Mouse (Mus musculus) myocyte (in vitro differentiated cells): ENCODE data around the gene Gnl1. TPM values are rescaled to one million over a fixed set of nuclear protein-coding genes. Genes with fewer than 3 reads are reported as not detected.

ENCODE experiments used
- H3K27me3 ChIP-seq: one replicate; pipeline ENCODE4 v1.6.1; 2011; ENCODE audit not compliant: control insufficient read depth, insufficient read depth, insufficient read length
- H3K36me3 ChIP-seq: one replicate; pipeline ENCODE4 v1.6.1; 2011; ENCODE audit not compliant: control insufficient read depth, insufficient read depth
- H3K4me2 ChIP-seq: one replicate; pipeline ENCODE4 v1.6.1; 2011; ENCODE audit warnings: low read depth, control low read depth
- H3K4me3 ChIP-seq: one replicate; pipeline ENCODE4 v1.5.1; 2011; ENCODE audit warnings: mild to moderate bottlenecking, control low read depth, moderate library complexity
- H3K79me2 ChIP-seq: one replicate; pipeline ENCODE4 v1.6.1; 2011; ENCODE audit not compliant: control insufficient read depth, insufficient read depth
- H3ac ChIP-seq: one replicate; pipeline ENCODE4 v1.6.1; 2011; ENCODE audit not compliant: control insufficient read depth, insufficient read length
- CEBPB ChIP-seq: IDR thresholded peaks from 2 replicates; pipeline ENCODE4 v1.6.1; 2011; ENCODE audit warnings: mild to moderate bottlenecking, moderate library complexity; ENCODE audit not compliant: poor library complexity, insufficient read depth, severe bottlenecking
- E2F4 ChIP-seq: IDR thresholded peaks from one replicate; pipeline ENCODE4 v1.6.1; 2011; ENCODE audit warnings: mild to moderate bottlenecking, control low read depth, moderate library complexity; ENCODE audit not compliant: insufficient read depth
- MAX ChIP-seq: IDR thresholded peaks from one replicate; pipeline ENCODE4 v1.6.1; 2011; ENCODE audit warnings: low read depth, mild to moderate bottlenecking, control low read depth
- MYOD1 ChIP-seq, 3 experiments: IDR thresholded peaks; one replicate each; pipeline ENCODE4 v1.6.1; 2011; ENCODE audit warnings: control low read depth in 2 of 3, low read depth in 2 of 3, mild to moderate bottlenecking in 2 of 3, moderate library complexity in 1 of 3; ENCODE audit not compliant: insufficient read length in 2 of 3, control insufficient read depth in 1 of 3
- MYOG ChIP-seq, 3 experiments: IDR thresholded peaks; one replicate each; pipeline ENCODE4 v1.6.1; 2011; ENCODE audit warnings: control low read depth in 2 of 3, low read depth in 2 of 3, mild to moderate bottlenecking in 2 of 3; ENCODE audit not compliant: insufficient read length in 2 of 3, control insufficient read depth in 1 of 3, insufficient read depth in 1 of 3
- POLR2A ChIP-seq: IDR thresholded peaks from one replicate; pipeline ENCODE4 v1.6.1; 2011; ENCODE audit warnings: low read depth, mild to moderate bottlenecking, control low read depth, moderate library complexity; ENCODE audit not compliant: insufficient read length
- POLR2AphosphoS2 ChIP-seq: IDR thresholded peaks from one replicate; pipeline ENCODE4 v1.6.1; 2011; ENCODE audit warnings: low read depth, control low read depth; ENCODE audit not compliant: insufficient read length
- REST ChIP-seq: IDR thresholded peaks from one replicate; pipeline ENCODE4 v1.6.1; 2011; ENCODE audit warnings: mild to moderate bottlenecking, control low read depth, moderate library complexity; ENCODE audit not compliant: insufficient read depth, insufficient read length
- SRF ChIP-seq: IDR thresholded peaks from one replicate; pipeline ENCODE4 v1.6.1; 2011; ENCODE audit warnings: low read depth; ENCODE audit not compliant: control insufficient read depth, insufficient read length
- TCF12 ChIP-seq: IDR thresholded peaks from one replicate; pipeline ENCODE4 v1.6.1; 2011; ENCODE audit warnings: mild to moderate bottlenecking, control low read depth; ENCODE audit not compliant: poor library complexity, insufficient read depth, severe bottlenecking
- TCF3 ChIP-seq: IDR thresholded peaks from one replicate; pipeline ENCODE4 v1.6.1; 2011; ENCODE audit warnings: low read depth, control low read depth; ENCODE audit not compliant: insufficient read length
- USF1 ChIP-seq: IDR thresholded peaks from one replicate; pipeline ENCODE4 v1.6.1; 2011; ENCODE audit warnings: low read depth, mild to moderate bottlenecking, control low read depth, moderate library complexity
- polyA plus RNA-seq: library from polyadenylated mRNA; unstranded; fragments of >200 nt; fragmentation: generic; extraction: Trizol; gene quantifications from one replicate; pipeline ENCODE4 v1.2.1, GENCODE M21; 2012; ENCODE audit warnings: missing spikeins

The Gnl1 gene
- polyA plus RNA-seq, 1 experiment: 64.1 TPM

- peak overlapping the region; percentile 92 for H3K4me2 ChIP-seq
- H3K4me3 ChIP-seq: peak overlapping the region; percentile 95
- H3K36me3 ChIP-seq: peaks cover 4% of the 10 kb centered on the region
- no peak for TF ChIP-seq REST
- peak; percentile 39 for TF ChIP-seq POLR2A
- peak; percentile 30 for TF ChIP-seq POLR2AphosphoS2
- peaks cover 39% of the 10 kb centered on the region for H3K79me2 ChIP-seq
- H3K27me3 ChIP-seq: no peaks in the 10 kb centered on the region
- H3ac ChIP-seq: peak overlapping the region; percentile 38
These were observed 708 bp downstream of the Gnl1 start for GRCm38 (mm10) chr17:35980363-35980754.

GRCm38 (mm10) chr17:35981776-35982175 is 2.1 kb downstream of the Gnl1 start:
- peaks cover 9% of the 10 kb centered on the region for H3K36me3 ChIP-seq
- H3K4me3 ChIP-seq: no peak overlapping the region
- TF ChIP-seq E2F4 (no peak), MYOG (IDR thresholded peaks at IDR 0.05; ENCODE audit: control insufficient read depth in 1 of 3, insufficient read depth in 1 of 3, insufficient read length in 2 of 3, low read depth in 2 of 3) (no peak), TCF12 (no peak), MYOD1 (IDR thresholded peaks at IDR 0.05; ENCODE audit: control insufficient read depth in 1 of 3, insufficient read length in 2 of 3, low read depth in 2 of 3) (no peak), MAX (no peak), USF1 (no peak), POLR2A (no peak), CEBPB (no peak), REST (no peak), TCF3 (no peak)
- H3K4me2 ChIP-seq: no peak overlapping the region
- H3K27me3 ChIP-seq: no peaks in the 10 kb centered on the region
- H3ac ChIP-seq: no peak overlapping the region
- peaks cover 32% of the 10 kb centered on the region for H3K79me2 ChIP-seq

DNA sequence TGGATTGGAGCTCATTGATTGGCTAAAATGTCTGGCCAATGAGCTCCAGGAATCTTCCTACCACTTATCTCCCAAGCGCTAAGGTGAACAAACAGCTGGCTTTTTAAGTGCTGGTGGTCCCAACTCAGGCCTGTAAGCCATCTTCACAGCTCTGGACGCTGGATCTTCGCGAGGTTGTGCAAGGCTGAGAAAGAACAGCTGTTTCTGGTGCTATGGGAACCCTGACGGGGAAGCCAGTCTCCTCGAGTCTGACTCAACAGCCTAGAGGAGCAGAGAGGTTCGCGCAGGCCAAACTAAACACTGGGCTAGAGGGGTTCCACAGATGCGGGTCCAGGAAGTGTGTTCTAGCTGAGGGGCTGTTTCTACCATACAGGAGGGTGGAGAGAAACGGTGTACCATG is 12.1 kb downstream of the Gnl1 start:
- H3ac ChIP-seq: no peak overlapping the region
- H3K4me2 ChIP-seq: no peak overlapping the region
- H3K79me2 ChIP-seq: peaks cover 19% of the 10 kb centered on the region
- no peak for TF ChIP-seq E2F4
- peak in 1 of 3 experiments; percentile 31 for TF ChIP-seq MYOG (IDR thresholded peaks at IDR 0.05; ENCODE audit: control insufficient read depth in 1 of 3, insufficient read depth in 1 of 3, insufficient read length in 2 of 3, low read depth in 2 of 3)
- H3K36me3 ChIP-seq: no peaks in the 10 kb centered on the region
- H3K4me3 ChIP-seq: no peak overlapping the region
- H3K27me3 ChIP-seq: no peaks in the 10 kb centered on the region

DNA sequence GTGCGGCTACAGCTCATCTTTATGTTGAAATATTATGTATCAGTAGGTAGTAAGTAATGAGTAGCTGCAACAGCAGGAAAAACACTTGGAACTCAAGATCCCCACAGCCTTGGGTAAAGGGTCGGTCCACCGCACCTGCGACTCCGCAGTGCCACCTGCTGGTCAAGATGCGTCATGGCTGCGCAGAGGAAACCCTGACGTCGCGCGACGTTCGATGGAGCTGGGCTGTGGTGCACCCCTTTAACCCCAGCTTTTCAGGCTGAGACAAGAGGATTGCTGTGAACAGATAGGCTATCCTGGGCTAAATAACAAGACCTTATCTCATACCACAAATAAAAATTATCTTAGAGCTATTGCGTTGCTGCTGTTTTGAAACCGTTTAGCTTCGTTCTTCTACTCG is 14.0 kb downstream of the Gnl1 start:
- peak overlapping the region; percentile 83 for H3K4me2 ChIP-seq
- TF ChIP-seq TCF12: no peak
- no peak for TF ChIP-seq REST
- no peak for TF ChIP-seq SRF
- TF ChIP-seq POLR2A: no peak
- TF ChIP-seq CEBPB: no peak
- peak in 2 of 3 experiments; percentile 70 to 71 for TF ChIP-seq MYOD1 (IDR thresholded peaks at IDR 0.05; ENCODE audit: control insufficient read depth in 1 of 3, insufficient read length in 2 of 3, low read depth in 2 of 3)
- TF ChIP-seq USF1: no peak
- no peak for TF ChIP-seq TCF3
- TF ChIP-seq MYOG (IDR thresholded peaks at IDR 0.05; ENCODE audit: control insufficient read depth in 1 of 3, insufficient read depth in 1 of 3, insufficient read length in 2 of 3, low read depth in 2 of 3): peak in 2 of 3 experiments; percentile 24 to 68
- no peak for TF ChIP-seq E2F4
- peak; percentile 25 for TF ChIP-seq POLR2AphosphoS2
- TF ChIP-seq MAX: no peak
- peak overlapping the region; percentile 74 for H3K4me3 ChIP-seq

DNA sequence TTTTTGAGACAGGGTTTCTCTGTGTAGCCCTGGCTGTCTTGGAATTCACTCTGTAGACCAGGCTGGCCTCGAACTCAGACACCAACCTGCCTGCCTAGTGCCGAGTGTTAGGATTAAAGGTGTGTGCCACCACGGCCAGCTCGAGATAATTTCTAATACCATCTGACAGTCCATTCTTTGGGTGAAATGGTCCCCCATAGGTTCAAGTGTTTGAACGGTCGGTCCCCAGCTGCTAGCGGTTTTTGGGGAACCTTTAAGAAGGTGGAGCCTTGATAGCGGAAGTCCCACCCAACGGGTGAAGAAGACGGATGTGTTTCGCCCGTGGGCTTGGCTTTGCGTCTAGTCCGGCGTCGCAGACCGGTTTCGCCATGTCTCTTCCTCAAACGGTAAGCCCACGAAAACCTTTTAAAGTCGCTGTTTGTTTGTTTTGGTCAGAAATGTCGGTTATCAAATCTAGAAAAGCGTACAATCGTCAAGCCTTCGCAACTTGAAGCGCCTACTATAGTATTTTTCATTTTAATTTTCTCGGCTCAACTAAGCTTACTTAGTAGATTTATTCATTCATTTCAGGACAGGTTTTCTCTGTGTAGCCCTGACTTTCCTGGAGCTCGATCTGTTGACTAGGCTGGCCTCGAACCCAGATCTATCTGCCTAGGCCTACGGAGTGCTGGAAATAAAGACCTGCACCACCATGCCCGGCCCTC is 14.7 kb downstream of the Gnl1 start:
- H3K4me3 ChIP-seq: peak overlapping the region; percentile 74
- H3K4me2 ChIP-seq: peak overlapping the region; percentile 83
- H3K36me3 ChIP-seq: no peaks in the 10 kb centered on the region
- H3ac ChIP-seq: no peak overlapping the region
- H3K79me2 ChIP-seq: peaks cover 41% of the 10 kb centered on the region
- TF ChIP-seq MYOD1 (IDR thresholded peaks at IDR 0.05; ENCODE audit: control insufficient read depth in 1 of 3, insufficient read length in 2 of 3, low read depth in 2 of 3) (no peak), POLR2A (peak; percentile 82), CEBPB (no peak), MAX (no peak), TCF12 (no peak), USF1 (no peak), POLR2AphosphoS2 (peak; percentile 85)
- H3K27me3 ChIP-seq: no peaks in the 10 kb centered on the region

More for the DNA sequence above, 14.0 kb downstream of the Gnl1 start:
- Histone ChIP-seq H3K79me2 (peaks cover 35% of the 10 kb centered on the region), H3ac (no peak overlapping the region), H3K27me3 (no peaks in the 10 kb centered on the region), H3K36me3 (no peaks in the 10 kb centered on the region)

DNA sequence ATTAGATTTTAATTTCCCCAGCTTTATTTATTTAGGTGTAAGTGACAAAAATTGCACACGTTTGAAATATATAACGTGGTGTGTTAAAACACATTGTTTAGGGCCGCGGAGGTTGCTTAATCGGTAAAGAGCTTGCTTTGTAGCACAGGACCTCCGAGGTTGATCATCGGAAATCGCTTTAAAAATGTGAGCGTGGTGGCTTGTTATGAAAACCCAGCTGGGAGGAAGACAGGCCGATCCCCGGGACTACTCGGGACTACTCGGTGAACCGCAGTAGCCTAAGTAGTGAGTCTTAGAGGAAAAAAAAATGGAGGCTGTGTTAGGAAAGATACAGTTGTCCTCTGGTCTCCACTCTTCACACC is 15.2 kb downstream of the Gnl1 start:
- no peaks in the 10 kb centered on the region for H3K36me3 ChIP-seq
- H3K4me2 ChIP-seq: peak overlapping the region; percentile 77
- H3K27me3 ChIP-seq: no peaks in the 10 kb centered on the region
- peak overlapping the region; percentile 74 for H3K4me3 ChIP-seq
- peaks cover 46% of the 10 kb centered on the region for H3K79me2 ChIP-seq
- TF ChIP-seq TCF12 (no peak), CEBPB (no peak), SRF (no peak), TCF3 (no peak), REST (no peak), E2F4 (no peak), MYOD1 (IDR thresholded peaks at IDR 0.05; ENCODE audit: control insufficient read depth in 1 of 3, insufficient read length in 2 of 3, low read depth in 2 of 3) (no peak)
- no peak overlapping the region for H3ac ChIP-seq
